Mouse (Mus musculus): ENCODE measurements at regions not wholly inside any gene's neighbourhood (a gene's known extent, or its start where the extent isn't known, plus 50 kb on each side); places are given as distances from the start of the nearest gene placed in this dataset.

DNA sequence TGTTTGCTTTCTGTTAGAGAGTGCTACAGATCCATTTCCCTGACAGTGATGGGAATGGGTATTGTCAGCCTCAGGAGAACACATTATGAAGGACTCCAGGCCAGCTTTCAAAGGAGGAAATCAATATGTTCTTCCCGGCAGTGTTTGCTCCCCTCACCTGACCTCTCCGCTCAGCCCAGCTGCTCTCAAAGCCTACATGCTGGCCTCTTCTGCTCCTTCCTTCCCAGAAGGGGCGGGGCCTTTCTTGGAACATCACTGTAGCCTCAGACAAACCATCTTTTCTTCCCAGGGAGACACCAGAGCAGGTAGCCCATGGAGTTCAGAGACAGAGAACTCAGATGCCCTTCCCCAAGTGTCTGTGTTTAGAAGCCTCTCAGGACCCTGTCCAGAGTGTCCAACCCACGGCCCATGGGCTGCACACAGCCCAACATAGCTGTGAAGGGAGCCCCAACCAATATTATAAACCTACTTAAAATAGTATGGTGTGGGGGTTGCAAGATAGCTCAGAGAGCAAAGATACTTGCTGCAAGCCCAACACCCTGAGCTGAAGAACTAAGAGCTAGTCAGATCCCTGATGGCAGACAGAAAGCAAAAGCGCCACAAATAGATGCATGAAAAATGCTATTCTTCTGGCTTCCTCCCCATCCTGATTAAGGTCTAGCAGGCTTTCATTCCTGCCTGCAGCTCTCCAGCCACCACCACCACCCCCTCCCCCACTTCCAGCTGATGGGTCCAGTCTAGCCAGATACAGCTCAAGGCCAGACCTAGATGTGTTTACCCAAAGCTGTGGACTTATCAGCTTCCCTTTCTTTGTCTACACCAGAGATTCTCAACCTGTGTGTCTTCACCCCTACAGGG, 141.8 kb upstream of the Hs6st1 start:
- TF ChIP-seq CTCF (IDR thresholded peaks at IDR 0.05; ENCODE audit: extremely low read depth, insufficient read depth, low read length) (no peak), POLR2A (IDR thresholded peaks at IDR 0.05; ENCODE audit: extremely low read depth, insufficient read depth, low read length) (no peak)
